Mouse (Mus musculus) mouse embryonic stem cell (cell line): ENCODE data around the gene Tnik.

Source experiments
- in situ Hi-C, 2 experiments: fragments of 300-500 bp; cut with MboI; formaldehyde crosslinking; loops; 1 replicate in 1 of 2; 3 replicates in 1 of 2; pipeline ENCODE4 v1.14.3; 2019 to 2020; ENCODE audit warnings: low sequenced_read_pairs in 2 of 2, low pct_unique_long_range_greater_than_20kb in 1 of 2, mixed read lengths in 1 of 2; ENCODE audit not compliant: unreplicated experiment in 1 of 2

Tnik gene

DNA sequence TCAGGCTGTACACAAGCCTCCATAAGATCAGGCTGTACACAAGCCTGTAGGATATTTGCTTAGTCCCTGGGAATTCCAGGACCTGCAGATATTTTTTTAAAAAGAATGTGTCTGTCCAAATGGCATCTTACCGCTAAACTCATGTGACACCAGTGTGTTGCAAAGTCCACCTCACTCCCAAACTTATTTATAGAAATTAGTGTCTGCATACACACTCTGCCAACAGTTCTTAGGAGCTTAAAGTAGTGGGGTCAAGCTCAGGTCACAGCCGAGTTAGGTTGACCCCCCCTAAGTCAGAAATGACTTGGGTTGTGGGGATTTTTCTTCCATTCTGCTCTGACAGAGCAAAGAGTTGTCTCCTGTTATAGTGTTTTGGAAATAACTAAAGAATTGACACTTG lies 168.4 kb downstream of the Tnik start:
- in situ Hi-C loops = no loop called here

GRCm38 (mm10) chr3:28432321-28432720 lies 169.3 kb downstream of the Tnik start:
- in situ Hi-C loops = no loop called here

- in situ Hi-C loops = no loop called here
Measured at GRCm38 (mm10) chr3:28435478-28435877, 172.5 kb downstream of the Tnik start.

DNA sequence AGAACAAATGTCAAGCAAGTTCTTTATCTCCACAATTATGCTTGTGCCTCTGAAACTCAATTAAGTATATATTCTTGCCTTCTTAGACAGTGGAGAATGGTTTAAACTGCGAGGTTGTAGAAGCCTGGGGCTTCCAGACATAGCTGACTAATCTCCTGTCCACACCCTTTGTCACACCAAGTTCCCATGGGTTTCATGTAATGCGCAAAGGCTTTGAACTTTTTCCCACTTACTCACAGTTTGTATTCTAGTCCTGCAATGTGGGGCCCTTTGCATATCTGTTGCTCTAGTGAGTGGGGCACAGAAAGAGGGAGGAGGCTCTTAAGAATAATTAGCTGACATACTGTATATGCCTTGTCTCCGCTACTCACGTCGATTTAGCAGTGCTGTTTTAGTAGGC lies 174.4 kb downstream of the Tnik start:
- in situ Hi-C loops = no loop called here

DNA sequence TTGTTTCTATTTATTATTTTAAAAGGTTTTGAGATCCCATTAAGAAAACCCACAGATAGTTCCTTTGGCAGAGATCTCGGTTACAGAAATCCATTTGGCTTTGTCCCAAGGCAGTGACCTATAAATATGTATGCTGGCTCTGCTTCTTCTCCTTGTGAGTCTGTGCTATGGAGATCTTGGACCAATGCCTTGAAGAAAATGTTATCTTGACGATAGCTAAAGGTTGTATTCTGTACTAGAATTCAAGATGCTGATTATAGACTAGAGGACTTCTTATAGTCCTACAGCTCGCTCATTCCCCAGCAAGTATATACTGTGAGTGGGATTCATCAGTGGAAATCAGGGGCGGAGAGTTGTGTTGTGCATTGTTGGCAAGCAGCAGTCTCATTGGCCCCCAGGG lies 178.5 kb downstream of the Tnik start:
- in situ Hi-C loops = no loop called here

GRCm38 (mm10) chr3:28442116-28442515 lies 179.1 kb downstream of the Tnik start:
- in situ Hi-C loops = no loop called here

DNA sequence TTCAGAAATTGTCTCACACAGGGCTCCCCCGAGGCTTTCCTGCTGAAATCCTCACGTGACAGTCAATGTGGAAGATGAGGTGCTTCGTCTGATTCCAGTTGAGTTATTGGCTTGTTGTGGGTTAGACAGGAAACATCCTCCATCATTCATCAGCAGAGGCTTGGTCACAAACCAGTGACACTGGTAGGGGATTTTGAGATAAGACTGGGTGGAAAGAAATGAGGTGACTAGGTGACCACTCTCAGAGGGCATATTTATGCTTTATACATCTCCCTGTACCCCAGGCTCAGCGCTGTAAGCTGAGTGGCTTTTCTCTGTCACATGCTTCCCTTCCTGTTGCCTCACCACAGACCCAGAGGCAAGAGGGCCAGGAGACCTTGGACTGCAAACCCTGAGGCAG lies 184.9 kb downstream of the Tnik start:
- in situ Hi-C loops = no loop called here

DNA sequence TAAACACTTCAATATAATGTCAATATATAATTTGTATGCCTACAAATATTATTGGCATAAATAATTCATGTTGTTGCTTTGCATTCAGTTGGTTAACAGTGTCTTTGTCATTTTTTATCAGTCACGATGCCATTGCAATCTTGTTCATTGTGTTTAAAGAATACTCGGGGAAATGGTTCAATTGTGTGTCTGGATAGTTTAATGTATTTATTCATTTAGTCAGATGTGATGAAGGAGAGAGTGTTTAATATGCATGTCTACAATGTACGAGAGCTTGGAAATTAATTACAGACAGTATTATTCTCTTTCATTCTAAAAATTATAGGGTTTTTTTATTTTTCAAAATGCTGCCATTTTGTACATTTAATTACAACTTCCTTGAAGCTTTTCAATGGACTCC lies 190.4 kb downstream of the Tnik start:
- in situ Hi-C loops = no loop called here

DNA sequence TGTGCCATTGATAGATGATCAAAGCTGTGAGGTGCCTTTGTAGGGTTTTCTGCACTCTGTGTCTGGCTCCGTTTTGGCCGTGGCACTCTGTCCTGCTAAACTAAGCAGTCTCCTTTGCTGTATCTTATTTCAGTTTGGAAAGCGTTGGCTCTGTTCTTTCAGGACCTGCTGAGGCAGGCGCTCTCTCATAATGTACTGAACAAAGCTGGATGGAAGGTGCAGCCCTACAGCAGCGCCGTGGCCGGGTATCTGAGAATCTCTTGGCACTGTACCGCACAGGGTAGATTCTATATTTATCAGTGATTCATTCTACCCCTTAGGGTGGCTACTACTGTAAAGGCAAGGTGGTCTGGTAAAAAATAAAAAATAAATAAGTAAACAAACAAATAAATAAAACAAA lies 193.8 kb downstream of the Tnik start:
- in situ Hi-C loops = no loop called here

DNA sequence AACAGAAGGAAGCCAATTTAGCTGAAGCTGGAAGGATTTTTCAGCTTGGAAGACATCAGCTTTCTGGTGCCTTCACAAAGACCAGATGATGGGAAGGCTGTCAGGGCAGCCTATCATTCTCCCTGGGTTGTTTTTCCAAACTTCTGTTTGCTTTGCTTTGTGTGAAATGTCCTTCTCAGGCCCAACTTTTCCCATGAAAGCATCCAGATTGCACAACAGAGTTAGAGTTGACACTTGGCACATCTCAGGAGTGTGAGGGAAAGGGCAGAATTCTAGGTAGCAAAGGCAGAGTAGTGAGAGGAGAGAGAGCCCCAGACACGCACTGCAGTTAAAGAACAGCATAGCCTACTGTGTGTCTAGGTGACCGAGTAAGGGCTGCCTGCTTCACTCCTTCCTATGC lies 194.5 kb downstream of the Tnik start:
- in situ Hi-C loops = no loop called here

DNA sequence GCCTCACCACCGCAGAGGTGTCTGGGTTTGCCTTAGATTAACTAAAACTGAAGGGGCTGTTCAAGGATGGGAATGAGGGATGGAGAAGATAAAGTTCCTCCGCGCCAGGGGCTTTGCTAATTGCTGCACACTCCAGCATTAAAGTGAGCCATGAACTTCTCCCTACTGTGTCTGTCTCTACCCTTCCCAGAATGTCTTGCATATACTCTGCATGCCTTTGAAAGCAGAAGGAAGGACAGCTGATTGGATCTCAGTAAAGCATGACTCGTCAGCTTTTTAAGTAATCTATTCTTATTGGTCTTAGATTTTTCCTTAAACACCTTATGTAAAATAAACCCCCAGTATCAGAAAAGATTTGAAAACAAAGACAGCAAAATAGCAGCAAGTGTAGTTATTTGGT lies 203.7 kb downstream of the Tnik start:
- in situ Hi-C loops = no loop called here

GRCm38 (mm10) chr3:28467148-28467754 lies 204.2 kb downstream of the Tnik start:
- in situ Hi-C loops = no loop called here

- in situ Hi-C loops = no loop called here
Measured at GRCm38 (mm10) chr3:28467871-28468285, 204.9 kb downstream of the Tnik start.

GRCm38 (mm10) chr3:28473439-28473838 lies 210.4 kb downstream of the Tnik start:
- in situ Hi-C loops = no loop called here

DNA sequence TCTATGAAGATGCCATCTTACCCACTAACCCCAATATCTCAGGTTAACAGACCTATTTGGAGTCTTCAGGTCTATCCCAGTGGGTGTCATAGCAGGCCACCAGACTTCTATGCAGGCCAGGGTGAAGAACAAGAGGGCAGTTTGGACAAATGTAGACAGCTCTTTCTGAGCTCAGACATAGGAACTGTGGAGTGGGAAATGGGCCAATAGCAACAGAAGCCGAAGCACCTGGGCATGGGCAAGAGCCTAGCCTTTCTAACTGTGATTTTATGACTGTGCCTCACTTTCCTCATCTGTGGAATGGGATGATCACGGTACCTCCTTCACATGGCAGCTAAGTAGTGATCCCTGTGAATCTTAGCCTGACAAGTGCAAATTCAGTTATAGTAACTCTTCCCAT lies 214.4 kb downstream of the Tnik start:
- in situ Hi-C loops = no loop called here

DNA sequence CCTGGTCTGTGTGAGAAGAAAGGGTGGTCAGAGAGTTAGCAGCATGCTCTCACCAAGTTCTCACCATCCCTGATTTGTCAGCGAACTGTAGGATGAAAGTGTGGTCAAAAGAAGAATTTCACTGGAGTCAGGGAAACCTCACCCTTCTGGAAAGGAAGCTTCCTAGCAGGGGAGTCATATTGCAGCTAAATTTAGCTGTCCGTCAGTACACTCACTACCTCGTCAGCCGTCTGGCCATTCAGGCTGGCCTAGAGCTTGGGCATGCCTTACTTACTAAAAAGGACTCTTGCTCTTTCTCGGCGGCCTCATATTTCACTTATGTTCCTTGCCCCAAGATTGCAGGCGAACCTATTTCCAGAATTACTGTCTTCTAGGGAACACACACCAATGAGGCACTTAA lies 222.7 kb downstream of the Tnik start:
- in situ Hi-C loops = no loop called here

- in situ Hi-C loops = no loop called here
Measured at GRCm38 (mm10) chr3:28487418-28487817, 224.4 kb downstream of the Tnik start.

- in situ Hi-C loops = no loop called here
Measured at GRCm38 (mm10) chr3:28491085-28492041, 228.3 kb downstream of the Tnik start.

GRCm38 (mm10) chr3:28496806-28497502 lies 233.9 kb downstream of the Tnik start:
- in situ Hi-C loops = no loop called here
